Mouse (Mus musculus): Measurements from ENCODE around the gene Gm26938.
A peak's percentile ranks its signal among the peaks of the same experiment; 100 is the strongest.

Gene Gm26938

DNA sequence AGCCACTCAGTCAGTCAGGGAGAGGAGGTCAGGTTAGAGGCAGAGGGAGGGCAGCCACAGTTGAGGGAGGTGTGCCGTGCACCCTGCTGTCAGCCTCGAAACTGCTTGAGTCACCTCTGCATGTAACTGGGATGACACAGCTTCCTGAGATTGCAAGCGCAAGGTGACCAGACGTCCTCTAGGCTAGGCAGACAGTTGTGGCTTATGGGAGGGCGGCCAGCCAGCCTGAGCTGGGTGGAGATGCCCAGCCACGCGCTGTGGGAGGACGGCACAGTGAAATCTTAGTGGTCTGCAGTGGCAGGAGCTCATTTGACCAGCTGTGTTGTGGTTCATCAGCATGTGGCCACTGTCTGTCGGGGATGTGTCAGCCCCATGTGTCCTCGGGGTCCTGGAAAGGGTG, 31.3 kb downstream of the Gm26938 start:
- DNase-seq (ENCODE audit: low spot score in 2 of 2) = peak in 1 of 2 experiments; percentile 42

DNA sequence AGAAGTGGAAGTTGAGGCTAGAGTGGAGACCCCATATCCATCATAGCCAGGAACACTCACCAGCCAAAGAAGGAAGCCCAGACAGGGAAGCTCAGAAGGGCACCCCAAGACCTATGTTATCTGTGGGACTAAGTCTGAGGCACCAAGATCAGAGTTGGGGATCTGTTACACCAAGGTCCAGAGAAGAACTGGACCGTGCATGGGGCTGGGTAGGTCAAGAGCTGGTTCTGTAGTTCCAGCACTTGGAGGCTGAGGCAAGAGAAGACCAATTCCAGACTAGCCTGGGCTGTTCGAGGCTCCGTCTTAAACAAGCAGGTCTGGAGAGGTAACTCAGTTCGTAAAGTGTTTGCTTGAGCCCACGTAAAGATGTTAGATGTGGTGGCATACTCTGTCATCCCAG, 32.1 kb downstream of the Gm26938 start:
- no peak for DNase-seq (ENCODE audit: low spot score in 2 of 2)

DNA sequence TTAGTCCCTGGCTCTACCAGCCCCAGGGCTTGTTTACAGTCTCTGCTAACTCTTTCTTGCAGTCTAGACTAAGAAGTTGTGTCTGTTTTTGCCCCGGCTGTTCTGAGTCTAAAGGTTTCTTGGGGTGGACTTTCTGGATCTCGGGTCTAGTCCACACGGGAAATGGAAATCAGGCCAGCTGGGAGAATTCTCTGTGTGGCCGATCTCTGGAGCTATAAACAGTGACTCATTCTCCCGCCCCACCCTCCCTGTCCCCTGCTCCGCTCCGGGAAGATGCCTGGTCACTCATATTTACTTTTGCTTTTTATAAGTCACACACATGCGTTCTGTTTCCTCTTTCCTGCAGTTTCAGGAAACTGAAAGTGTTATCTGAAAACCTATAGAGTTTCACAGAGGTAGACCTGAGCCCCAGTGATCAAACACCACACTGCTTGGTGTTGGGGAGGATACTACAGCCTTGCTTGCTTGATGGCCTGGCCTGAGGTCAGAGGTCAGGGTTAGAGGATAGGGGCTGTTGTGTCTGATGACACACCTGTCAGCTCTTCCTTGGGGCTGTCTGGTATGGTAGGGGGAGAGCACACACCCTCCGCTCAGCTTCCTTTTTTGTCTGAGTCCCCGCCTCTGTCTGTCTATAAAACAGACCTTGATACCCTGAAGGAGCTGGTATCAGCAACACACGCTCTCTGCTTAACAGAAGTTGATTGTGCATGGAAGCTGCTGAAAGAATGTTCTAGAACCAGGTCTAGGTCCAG, 32.7 kb downstream of the Gm26938 start:
- peak; percentile 25 to 31 for DNase-seq (ENCODE audit: low spot score in 2 of 2)

DNA sequence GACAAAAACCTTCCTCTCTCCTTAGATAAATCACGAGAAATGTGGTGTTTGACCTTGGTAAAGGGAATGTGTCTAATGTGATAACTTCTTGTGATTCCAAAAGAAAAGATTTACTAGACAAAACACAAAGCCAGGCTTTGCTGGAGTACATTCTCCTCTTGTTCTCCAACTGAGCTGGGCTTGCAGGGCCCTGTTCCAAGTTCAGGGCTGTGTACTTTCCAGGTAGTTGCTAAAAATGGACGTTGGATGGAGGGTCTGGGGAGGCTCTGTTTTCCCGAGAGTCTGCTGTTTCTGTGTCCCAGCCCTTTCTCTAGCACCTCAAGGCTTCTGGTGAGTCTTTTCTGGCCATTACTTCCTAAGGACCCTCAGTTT, 33.3 kb downstream of the Gm26938 start:
- DNase-seq (ENCODE audit: low spot score in 2 of 2) = no peak

DNA sequence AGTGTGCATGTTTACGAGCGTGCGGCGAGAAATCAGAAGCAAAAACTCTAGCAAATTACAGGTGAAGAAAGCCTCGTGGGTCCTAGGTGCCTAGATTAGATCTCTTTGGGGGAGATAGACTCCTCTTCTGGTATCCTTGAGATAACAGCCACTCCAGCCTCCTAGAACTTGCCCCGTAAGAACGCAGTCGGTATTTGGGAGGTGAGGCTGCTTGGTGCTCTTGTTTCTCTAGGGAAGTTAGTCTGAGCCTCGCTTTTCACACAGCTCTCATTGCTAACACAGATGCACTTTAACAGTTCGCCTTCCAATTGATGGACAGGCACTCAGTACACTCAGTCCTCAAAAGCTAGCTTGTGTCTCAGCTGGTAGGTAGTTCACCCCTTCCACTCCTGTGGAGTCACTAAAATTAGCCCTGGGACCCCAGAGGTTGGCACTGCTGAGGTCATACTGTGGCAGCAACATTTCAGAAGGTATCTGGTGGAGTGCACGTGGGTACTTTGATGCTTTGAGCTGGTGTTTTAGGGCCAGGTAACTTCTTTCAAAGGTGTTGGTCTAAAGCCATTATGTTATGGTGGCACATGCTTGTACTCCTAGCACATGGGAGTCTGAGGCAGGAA, 33.9 kb downstream of the Gm26938 start:
- DNase-seq (ENCODE audit: low spot score in 2 of 2) = no peak

DNA sequence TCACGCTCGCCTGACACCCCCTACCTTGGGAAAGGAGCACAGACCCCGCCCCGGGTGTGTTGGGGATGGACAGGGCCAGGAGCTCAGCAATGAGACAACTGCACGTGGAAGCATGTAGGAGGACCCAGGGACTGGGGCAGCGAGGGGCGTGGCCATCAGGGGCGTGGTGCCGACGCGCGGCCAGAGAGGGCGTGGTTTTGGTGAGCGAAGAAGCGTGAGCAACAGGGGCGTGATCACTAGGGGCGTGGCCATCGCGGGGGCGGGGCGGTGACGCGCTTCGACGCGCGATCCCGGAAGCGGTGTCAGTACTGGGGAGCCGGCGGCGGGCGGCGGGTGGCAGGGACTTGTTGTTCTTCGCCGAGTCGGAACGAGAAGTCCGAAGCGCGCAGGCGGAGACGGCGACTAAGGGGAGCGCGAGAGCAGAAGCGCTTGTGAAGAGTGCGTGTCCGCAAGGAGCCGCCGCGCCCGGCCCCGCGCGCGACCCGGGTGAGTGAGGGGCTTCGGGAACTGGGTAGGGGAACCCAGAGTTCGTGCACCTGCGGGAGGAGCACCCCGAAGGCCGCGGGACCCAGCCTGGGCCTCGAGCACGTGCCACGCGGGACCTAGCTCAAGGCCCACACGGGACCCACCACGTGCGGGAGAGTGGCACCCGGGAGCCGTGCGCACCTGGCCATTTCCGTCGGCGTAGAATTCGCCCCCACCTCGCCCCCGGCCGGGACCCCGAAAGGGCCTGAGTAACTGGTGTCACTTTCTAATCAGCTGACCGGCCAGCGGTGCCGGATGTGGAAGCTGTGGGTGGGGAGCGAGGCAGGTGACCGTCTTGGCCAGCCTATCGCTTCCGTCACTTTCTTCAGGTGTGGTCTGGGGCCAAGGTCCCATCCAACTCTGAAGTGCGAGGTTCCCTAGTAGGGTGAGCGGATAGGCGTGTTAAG, 34.7 kb downstream of the Gm26938 start, which contains the start of gene Mafk:
Gene Mafk, plus strand, starts transcription at position 287 of the 932 bp plus-strand sequence.
- peak; percentile 98 to 99 for DNase-seq (ENCODE audit: low spot score in 2 of 2)

DNA sequence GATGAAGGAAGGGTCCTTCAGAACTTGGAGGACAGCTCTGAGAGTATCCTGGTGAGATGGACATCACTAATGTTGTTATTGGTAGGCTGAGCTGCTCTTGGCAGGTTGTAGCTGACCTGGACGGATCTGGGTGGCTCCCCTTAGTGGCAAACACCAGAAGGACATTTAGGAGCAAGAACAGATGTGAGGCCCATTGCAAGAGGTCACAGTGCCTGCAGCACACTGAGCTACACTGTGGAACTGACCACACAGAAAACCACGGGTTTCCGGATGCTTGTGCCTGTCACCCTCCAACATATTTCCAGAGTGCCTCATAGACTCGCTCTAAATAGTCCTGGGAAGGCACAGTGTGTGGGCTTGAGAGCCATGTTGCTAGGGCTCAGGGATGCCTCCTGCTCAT, 36.7 kb downstream of the Gm26938 start:
- DNase-seq (ENCODE audit: low spot score in 2 of 2) = no peak

DNA sequence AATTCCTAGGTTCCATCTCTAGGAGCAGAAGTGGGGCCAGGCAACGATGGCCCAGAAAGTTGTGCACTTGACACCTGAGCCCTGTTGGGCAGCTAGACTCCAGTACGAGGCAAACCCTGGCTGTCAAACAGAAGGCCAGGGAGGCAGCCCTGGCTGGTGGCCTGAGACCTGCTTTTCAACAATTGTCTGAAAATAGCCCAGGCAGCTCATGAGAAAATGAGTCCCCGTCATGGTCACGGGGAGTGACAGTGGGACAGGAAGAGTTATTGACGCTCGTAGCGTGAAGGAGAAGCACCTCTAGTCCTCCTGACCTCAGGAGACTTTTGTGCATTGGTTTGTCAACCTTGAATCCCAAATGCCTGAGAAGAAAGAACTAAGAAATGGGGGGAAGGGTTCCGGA, 44.8 kb downstream of the Gm26938 start:
- peak; percentile 65 to 71 for DNase-seq (ENCODE audit: low spot score in 2 of 2)

DNA sequence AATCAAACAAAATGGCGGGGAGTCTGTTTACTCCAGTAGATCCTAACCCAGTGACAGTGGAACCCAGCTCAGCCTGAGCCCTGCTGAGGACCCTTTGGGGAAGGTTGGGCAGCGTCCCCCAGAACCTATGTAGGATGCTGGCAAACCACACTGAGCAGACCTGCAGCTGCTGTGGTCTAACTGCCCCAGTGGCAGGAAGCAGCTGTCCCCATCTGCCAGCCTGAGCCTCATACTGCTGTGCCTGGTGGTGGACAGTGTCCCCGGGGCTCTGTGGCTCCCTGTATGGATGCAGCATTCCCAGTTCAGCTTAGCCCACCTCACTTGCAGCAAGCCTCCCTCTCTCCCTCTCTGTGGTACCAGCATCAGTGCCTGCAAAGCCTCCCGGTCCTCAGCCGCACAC, 49.2 kb downstream of the Gm26938 start:
- DNase-seq (ENCODE audit: low spot score in 2 of 2) = no peak

DNA sequence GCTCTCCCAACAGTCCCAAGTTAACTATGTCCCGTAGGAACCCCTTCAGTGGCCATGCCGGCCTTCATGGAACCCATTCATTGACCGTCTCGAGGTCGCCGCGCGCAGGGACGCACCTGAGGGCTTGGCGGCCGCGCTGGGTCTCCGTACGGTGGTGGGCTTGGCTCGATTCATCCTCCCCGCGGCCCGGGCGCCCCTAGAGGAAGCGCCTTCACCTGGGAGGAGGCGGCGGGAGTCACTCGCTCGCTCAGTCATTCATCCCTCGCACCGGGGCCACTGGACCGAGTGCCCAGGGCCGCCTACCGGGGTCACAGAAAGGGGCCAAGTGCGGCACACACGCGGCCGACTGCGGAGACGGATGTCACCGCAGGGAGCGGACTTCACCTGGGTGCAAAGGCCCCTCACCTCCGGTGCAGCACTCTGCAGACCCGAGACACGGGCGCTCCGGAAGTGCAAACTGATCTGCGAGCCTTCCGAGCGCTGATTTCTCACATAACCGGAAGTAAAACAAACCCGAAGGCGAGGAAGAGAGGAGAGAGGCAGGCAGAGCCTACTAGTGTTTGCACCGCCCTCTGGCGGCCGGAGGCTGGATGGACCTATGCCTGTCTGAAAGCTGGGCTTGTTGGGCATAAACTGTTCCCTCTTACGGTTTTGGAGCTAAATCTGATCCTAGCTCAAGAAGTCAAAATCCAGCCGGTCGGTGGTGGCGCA, 50.8 kb downstream of the Gm26938 start, which contains the start of gene Ints1:
Gene Ints1, minus strand, starts transcription at position 459 of the 711 bp plus-strand sequence.
- DNase-seq (ENCODE audit: low spot score in 2 of 2) = peak; percentile 94 to 95

DNA sequence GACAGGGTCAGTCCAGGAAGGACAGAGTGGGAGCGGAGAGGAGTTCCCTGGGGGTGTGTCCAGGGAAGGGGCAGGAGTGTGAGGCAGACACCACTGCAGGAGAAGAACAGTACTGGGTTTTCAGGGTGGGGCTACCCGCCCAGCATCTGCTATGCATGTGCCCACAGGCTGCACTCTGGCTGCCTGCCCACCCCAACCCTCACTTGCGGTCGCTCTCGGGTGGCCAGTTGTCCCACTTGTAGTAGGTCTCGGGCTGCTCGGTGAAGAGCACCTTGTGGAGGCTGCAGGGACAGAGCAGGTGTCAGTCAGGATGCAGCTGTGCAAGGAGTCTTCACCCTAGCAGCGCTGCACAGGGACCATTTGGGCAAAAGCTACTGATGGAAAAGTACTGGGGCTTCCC, 58.0 kb downstream of the Gm26938 start:
- DNase-seq (ENCODE audit: low spot score in 2 of 2) = no peak

DNA sequence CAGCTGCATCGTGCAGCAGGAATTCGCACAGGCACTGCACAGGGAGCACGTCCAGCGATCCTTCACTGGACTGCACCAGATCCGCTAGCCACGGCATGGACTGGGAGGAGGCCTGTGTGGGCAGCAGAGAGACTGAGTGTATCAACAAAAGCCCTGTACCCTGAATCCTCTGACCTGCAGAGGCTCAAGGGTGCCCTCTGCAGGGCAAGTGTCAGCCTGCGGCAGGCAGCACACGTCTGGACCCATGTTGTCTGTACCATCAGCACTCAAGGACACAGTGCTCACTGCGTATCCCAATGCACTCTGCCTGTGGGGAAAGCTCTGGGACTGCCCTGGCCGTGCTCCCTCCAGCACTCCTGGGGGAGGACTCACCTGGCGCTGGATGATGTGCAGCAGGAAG, 61.9 kb downstream of the Gm26938 start:
- DNase-seq (ENCODE audit: low spot score in 2 of 2) = no peak

DNA sequence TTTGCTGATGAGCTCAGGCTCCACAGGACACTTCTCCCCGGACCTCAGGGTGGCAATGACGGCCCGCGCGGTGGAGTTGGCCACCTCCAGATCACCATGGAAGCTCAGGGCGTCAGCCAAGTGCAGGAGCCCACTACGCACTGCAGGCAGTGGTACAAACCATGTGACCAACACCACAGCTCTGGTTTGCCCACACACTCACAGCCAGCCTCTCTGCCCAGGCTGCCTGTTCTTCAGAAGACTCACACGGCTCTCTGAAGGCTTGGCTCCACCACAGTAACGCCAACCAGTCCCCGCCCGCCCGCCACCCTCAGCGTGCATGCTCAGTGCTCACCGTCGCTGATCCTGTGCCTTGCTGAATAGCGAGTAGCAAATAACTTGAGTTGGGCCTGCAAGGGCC, 68.1 kb downstream of the Gm26938 start:
- DNase-seq (ENCODE audit: low spot score in 2 of 2) = no peak

All from spleen, postnatal 36 days (tissue).